Mouse (Mus musculus) thymus, adult 2 months (tissue): Measurements from ENCODE around the gene Osbpl9. TPM values are rescaled to one million over a fixed set of nuclear protein-coding genes. Genes with fewer than 3 reads are reported as not detected.

Experiments
- DNase-seq: peaks from one replicate; pipeline ENCODE4 v3.0.0; 2021
- H3K27ac ChIP-seq: fragments of 200-500 bp; 2 replicates; pipeline ENCODE4 v1.5.1; 2012; ENCODE audit warnings: low read length, control low read depth; ENCODE audit not compliant: control insufficient read depth, insufficient read depth
- H3K27me3 ChIP-seq: fragments of 200-500 bp; 2 replicates; pipeline ENCODE4 v1.6.1; 2012; ENCODE audit warnings: mild to moderate bottlenecking, low read length, moderate library complexity, mixed read lengths; ENCODE audit not compliant: control insufficient read depth, insufficient read depth
- H3K36me3 ChIP-seq: fragments of 200-500 bp; 2 replicates; pipeline ENCODE4 v1.6.1; 2012; ENCODE audit warnings: mild to moderate bottlenecking, low read length, moderate library complexity; ENCODE audit not compliant: control insufficient read depth, insufficient read depth
- H3K4me1 ChIP-seq: fragments of 200-500 bp; replicated peaks from 2 replicates; pipeline ENCODE4 v1.6.1; 2012; ENCODE audit warnings: low read length; ENCODE audit not compliant: control insufficient read depth, insufficient read depth
- H3K4me3 ChIP-seq: fragments of 200-500 bp; 2 replicates; pipeline ENCODE4 v1.5.1; 2012; ENCODE audit warnings: mild to moderate bottlenecking, low read length, control low read depth, moderate library complexity; ENCODE audit not compliant: control insufficient read depth, insufficient read depth
- CTCF ChIP-seq: fragments of 200-500 bp; IDR thresholded peaks from 2 replicates; pipeline ENCODE4 v1.5.1; 2012; ENCODE audit warnings: mild to moderate bottlenecking, control low read depth, low read length, moderate library complexity, borderline replicate concordance; ENCODE audit not compliant: control insufficient read depth, poor library complexity, insufficient read depth; ENCODE audit errors: extremely low read depth
- POLR2A ChIP-seq: fragments of 200-500 bp; IDR thresholded peaks from 2 replicates; pipeline ENCODE4 v1.6.1; 2012; ENCODE audit warnings: mild to moderate bottlenecking, low read length, control low read depth, moderate library complexity; ENCODE audit not compliant: control insufficient read depth, poor library complexity, insufficient read depth; ENCODE audit errors: extremely low read depth
- WGBS: fragments of 180-500 bp; shearing (Covaris S2); methylation state at CpG from one replicate; pipeline ENCODE4 v1.1.7; 2018; 5-methylcytosine and 5-hydroxymethylcytosine counted together
- polyA plus RNA-seq: library from polyadenylated mRNA; depleted of rRNA; stranded (reverse); fragments of >200 nt; gene quantifications from 2 replicates; pipeline ENCODE4 v1.2.3, GENCODE M21; 2012

Gene Osbpl9
- polyA plus RNA-seq, 1 experiment = 93.2 TPM

GRCm38 (mm10) chr4:109126834-109127564 lies 75.1 kb downstream of the Osbpl9 start:
- 84% methylated on average over 10 of the region's 10 CpGs for whole genome bisulfite sequencing

GRCm38 (mm10) chr4:109125746-109126425 lies 76.2 kb downstream of the Osbpl9 start:
- peaks cover 6% of the 10 kb centered on the region for H3K4me1 ChIP-seq
- H3K27ac ChIP-seq = no peak overlapping the region
- 93% methylated on average over 2 of the region's 2 CpGs for WGBS
- H3K36me3 ChIP-seq = no peaks in the 10 kb centered on the region
- DNase-seq = no peak
- TF ChIP-seq CTCF (no peak), POLR2A (no peak)
- H3K27me3 ChIP-seq = no peaks in the 10 kb centered on the region
- no peak overlapping the region for H3K4me3 ChIP-seq

More at GRCm38 (mm10) chr4:109126834-109127564, 75.1 kb downstream of the Osbpl9 start:
- Histone ChIP-seq H3K27ac (no peak overlapping the region), H3K27me3 (no peaks in the 10 kb centered on the region), H3K4me3 (no peak overlapping the region), H3K36me3 (no peaks in the 10 kb centered on the region), H3K4me1 (peaks cover 6% of the 10 kb centered on the region)
- no peak for DNase-seq
- TF ChIP-seq POLR2A (no peak), CTCF (no peak)

- DNase-seq = no peak
- Histone ChIP-seq H3K4me3 (no peak overlapping the region), H3K27ac (peak overlapping the region; percentile 49; the same call in 1 of the 2 replicates), H3K36me3 (no peaks in the 10 kb centered on the region), H3K4me1 (peaks cover 11% of the 10 kb centered on the region), H3K27me3 (no peaks in the 10 kb centered on the region)
- WGBS = 30% methylated on average over 4 of the region's 4 CpGs
- no peak for TF ChIP-seq CTCF
- TF ChIP-seq POLR2A = no peak
Measured at GRCm38 (mm10) chr4:109122830-109123555, 79.1 kb downstream of the Osbpl9 start.

GRCm38 (mm10) chr4:109120735-109121134 lies 81.3 kb downstream of the Osbpl9 start:
- Histone ChIP-seq H3K27ac (no peak overlapping the region), H3K27me3 (no peaks in the 10 kb centered on the region)

GRCm38 (mm10) chr4:109119641-109120125 lies 82.4 kb downstream of the Osbpl9 start:
- Histone ChIP-seq H3K27me3 (no peaks in the 10 kb centered on the region), H3K4me1 (peaks cover 15% of the 10 kb centered on the region), H3K27ac (peak overlapping the region; percentile 19; the same call in 1 of the 2 replicates), H3K4me3 (no peak overlapping the region), H3K36me3 (no peaks in the 10 kb centered on the region)
- 51% methylated on average over 5 of the region's 5 CpGs for WGBS
- DNase-seq = no peak
- TF ChIP-seq CTCF (no peak), POLR2A (no peak)

More at GRCm38 (mm10) chr4:109120735-109121134, 81.3 kb downstream of the Osbpl9 start:
- DNase-seq = no peak
- TF ChIP-seq CTCF (no peak), POLR2A (no peak)
- Histone ChIP-seq H3K4me3 (no peak overlapping the region), H3K36me3 (no peaks in the 10 kb centered on the region), H3K4me1 (peaks cover 15% of the 10 kb centered on the region)
- WGBS = 49% methylated on average over 6 of the region's 6 CpGs

- TF ChIP-seq POLR2A = no peak
- no peak for TF ChIP-seq CTCF
- no peaks in the 10 kb centered on the region for H3K36me3 ChIP-seq
- H3K4me3 ChIP-seq = peak overlapping the region; percentile 71
- WGBS = 4% methylated on average over 6 of the region's 6 CpGs
- DNase-seq = no peak
- peaks cover 12% of the 10 kb centered on the region for H3K4me1 ChIP-seq
- H3K27me3 ChIP-seq = no peaks in the 10 kb centered on the region
- H3K27ac ChIP-seq = peak overlapping the region; percentile 74
Measured at GRCm38 (mm10) chr4:109118327-109118659, 83.8 kb downstream of the Osbpl9 start.
